Mouse (Mus musculus): ENCODE measurements around the gene Nsd1. TPM values are rescaled to one million over a fixed set of nuclear protein-coding genes. Genes with fewer than 3 reads are reported as not detected.
A peak's percentile ranks its signal among the peaks of the same experiment; 100 is the strongest.

The Nsd1 gene
- polyA plus RNA-seq (2015; fragmentation: Nextera tagmentation; extraction: Ambion mirVana), result 77.2 and 83.0 TPM in 2 replicates

GRCm38 (mm10) chr13:55209649-55210192, at the start of gene Nsd1:
Gene Nsd1, plus strand, starts transcription at chr13:55209782.
- Histone ChIP-seq H3K36me3 (peaks cover 15% of the 10 kb centered on the region), H3K27ac (peak within 1 kb of the TSS; percentile 97), H3K4me1 (peaks cover 31% of the 10 kb centered on the region), H3K9me3 (no peaks in the 10 kb centered on the region; the same call in 1 of the 2 replicates), H3K27me3 (no peaks in the 10 kb centered on the region), H3K4me2 (peak within 1 kb of the TSS; percentile 86), H3K9ac (peak within 1 kb of the TSS; percentile 94), H3K4me3 (peak within 1 kb of the TSS; percentile 86)
- ATAC-seq (ENCODE audit: insufficient number of reproducible peaks, insufficient read depth, low FRiP score, low TSS enrichment, low read depth), result peak; percentile 8; the same call in 1 of the 2 replicates
- 24% methylated on average over 31 of the region's 31 CpGs for WGBS

DNA sequence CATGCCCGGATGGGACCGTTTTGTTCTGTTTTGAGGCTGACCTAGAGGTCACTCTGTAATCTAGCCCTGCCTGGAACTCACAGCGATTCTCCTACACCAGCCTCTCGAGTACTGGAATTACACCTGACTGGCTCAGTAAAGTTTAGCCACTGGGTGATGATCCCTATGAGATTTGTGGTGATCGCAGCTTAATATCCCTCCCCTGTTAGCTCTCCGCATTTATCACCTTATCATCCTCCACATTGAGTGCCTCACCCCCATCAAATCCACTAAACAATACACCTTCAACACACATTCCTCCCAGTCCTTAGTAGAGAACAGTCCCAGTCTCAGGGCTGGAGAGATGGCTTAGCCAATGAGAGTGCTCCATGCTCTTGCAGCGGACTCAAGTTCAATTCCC, 47.2 kb upstream of the Nsd1 start:
- H3K4me1 ChIP-seq, result no peaks in the 10 kb centered on the region
- no peaks in the 10 kb centered on the region for H3K9me3 ChIP-seq
- no peak overlapping the region for H3K4me2 ChIP-seq
- H3K4me3 ChIP-seq, result no peak overlapping the region
- H3K9ac ChIP-seq, result no peak overlapping the region
- ATAC-seq (ENCODE audit: insufficient number of reproducible peaks, insufficient read depth, low FRiP score, low TSS enrichment, low read depth), result no peak
- no peak overlapping the region for H3K27ac ChIP-seq
- H3K36me3 ChIP-seq, result no peaks in the 10 kb centered on the region
- H3K27me3 ChIP-seq, result no peaks in the 10 kb centered on the region
- 41% methylated on average over 7 of the region's 7 CpGs for WGBS

DNA sequence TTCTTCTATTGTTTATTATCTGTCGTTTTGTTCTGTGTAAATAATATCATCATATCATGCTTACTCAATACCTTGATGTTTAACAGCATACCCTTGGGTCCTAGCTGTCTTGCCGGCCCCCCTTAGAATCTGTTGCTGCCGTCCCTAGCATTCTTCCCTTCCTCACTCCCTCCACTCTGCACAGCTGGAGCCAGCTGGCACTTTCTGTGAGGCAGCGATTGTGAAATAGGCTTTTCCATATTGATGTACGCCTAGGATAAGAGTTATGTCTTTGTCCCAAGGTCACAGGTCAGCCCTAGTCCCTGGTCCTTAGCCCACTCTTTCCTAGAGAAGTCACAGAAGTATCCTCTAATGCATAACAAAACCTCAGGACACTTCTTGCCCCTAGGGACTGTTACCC, 46.0 kb upstream of the Nsd1 start:
- ATAC-seq (ENCODE audit: insufficient number of reproducible peaks, insufficient read depth, low FRiP score, low TSS enrichment, low read depth), result no peak
- Histone ChIP-seq H3K9me3 (no peaks in the 10 kb centered on the region), H3K4me3 (no peak overlapping the region), H3K27ac (no peak overlapping the region), H3K9ac (no peak overlapping the region), H3K27me3 (no peaks in the 10 kb centered on the region), H3K4me2 (no peak overlapping the region), H3K4me1 (no peaks in the 10 kb centered on the region; the same call in 1 of the 2 replicates), H3K36me3 (no peaks in the 10 kb centered on the region)
- 65% methylated on average over 5 of the region's 5 CpGs for WGBS

DNA sequence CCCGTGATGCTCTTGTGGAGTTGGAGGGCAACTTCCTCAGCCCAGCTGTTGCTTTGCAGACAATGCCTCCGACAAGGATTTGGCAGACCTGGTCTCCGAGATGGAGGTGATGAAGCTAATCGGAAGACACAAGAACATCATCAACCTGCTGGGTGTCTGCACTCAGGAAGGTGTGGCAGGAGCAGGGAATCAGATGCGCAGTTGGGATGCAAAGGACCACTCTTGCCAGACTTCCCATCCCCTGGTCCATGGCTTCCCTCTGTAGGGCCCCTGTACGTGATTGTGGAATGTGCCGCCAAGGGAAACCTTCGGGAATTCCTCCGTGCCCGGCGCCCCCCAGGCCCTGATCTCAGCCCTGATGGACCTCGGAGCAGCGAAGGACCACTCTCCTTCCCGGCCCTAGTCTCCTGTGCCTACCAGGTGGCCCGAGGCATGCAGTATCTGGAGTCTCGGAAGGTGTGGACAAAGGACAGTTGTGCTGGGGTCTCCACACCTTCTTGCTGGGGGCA, 43.7 kb upstream of the Nsd1 start:
- Histone ChIP-seq H3K9ac (no peak overlapping the region), H3K9me3 (no peaks in the 10 kb centered on the region), H3K4me2 (no peak overlapping the region), H3K27ac (no peak overlapping the region), H3K27me3 (no peaks in the 10 kb centered on the region), H3K4me1 (peaks cover 10% of the 10 kb centered on the region), H3K4me3 (no peak overlapping the region), H3K36me3 (no peaks in the 10 kb centered on the region)
- WGBS, result 91% methylated on average over 16 of the region's 16 CpGs
- no peak for ATAC-seq (ENCODE audit: insufficient number of reproducible peaks, insufficient read depth, low FRiP score, low TSS enrichment, low read depth)

DNA sequence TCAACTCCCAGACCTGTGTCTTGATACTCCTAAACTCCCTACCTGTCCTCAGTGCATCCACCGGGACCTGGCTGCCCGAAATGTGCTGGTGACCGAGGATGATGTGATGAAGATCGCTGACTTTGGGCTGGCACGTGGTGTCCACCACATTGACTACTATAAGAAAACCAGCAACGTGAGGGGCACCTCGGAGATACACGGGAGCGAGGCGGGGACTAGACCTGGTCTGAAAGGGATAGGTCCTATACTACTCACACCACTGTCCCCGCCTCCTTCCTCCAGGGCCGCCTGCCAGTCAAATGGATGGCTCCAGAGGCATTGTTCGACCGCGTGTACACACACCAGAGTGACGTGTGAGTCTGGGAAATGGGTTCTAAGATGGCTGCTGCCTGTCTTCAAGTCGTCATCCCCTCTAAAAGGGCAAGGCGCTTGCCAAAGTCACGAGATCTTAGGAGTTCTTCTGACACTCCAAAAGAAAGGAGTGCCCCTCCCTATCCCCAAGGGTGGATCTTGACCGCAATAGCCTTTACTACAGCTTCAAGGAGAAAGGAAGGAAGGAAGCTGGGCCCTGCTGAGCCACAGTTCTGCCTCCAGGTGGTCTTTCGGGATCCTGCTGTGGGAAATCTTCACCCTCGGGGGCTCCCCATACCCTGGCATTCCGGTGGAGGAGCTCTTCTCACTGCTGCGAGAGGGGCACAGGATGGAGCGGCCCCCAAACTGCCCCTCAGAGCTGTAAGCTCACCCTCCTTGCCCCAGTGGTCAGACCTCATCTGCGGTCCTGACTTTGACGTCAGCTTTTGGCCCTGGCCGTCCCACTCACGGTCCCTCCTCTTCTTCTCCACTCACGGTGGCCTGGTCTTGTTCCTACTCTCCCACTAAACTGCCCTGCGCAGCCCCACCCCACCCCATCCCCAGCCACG, 42.5 kb upstream of the Nsd1 start:
- ATAC-seq (ENCODE audit: insufficient number of reproducible peaks, insufficient read depth, low FRiP score, low TSS enrichment, low read depth), result no peak
- H3K4me3 ChIP-seq, result no peak overlapping the region
- no peaks in the 10 kb centered on the region for H3K9me3 ChIP-seq
- no peak overlapping the region for H3K9ac ChIP-seq
- no peaks in the 10 kb centered on the region for H3K36me3 ChIP-seq
- H3K4me1 ChIP-seq, result peaks cover 22% of the 10 kb centered on the region
- H3K27ac ChIP-seq, result no peak overlapping the region
- no peak overlapping the region for H3K4me2 ChIP-seq
- H3K27me3 ChIP-seq, result no peaks in the 10 kb centered on the region
- WGBS, result 88% methylated on average over 32 of the region's 32 CpGs

GRCm38 (mm10) chr13:55167798-55168197, 41.8 kb upstream of the Nsd1 start:
- H3K36me3 ChIP-seq, result no peaks in the 10 kb centered on the region
- no peak overlapping the region for H3K27ac ChIP-seq
- no peak overlapping the region for H3K4me2 ChIP-seq
- 80% methylated on average over 11 of the region's 11 CpGs for WGBS
- no peak for ATAC-seq (ENCODE audit: insufficient number of reproducible peaks, insufficient read depth, low FRiP score, low TSS enrichment, low read depth)
- no peak overlapping the region for H3K4me3 ChIP-seq
- no peaks in the 10 kb centered on the region for H3K9me3 ChIP-seq
- no peak overlapping the region for H3K9ac ChIP-seq
- H3K27me3 ChIP-seq, result no peaks in the 10 kb centered on the region
- peaks cover 28% of the 10 kb centered on the region for H3K4me1 ChIP-seq

GRCm38 (mm10) chr13:55168255-55168654, 41.3 kb upstream of the Nsd1 start:
- 89% methylated on average over 5 of the region's 5 CpGs for WGBS
- no peak overlapping the region for H3K4me3 ChIP-seq
- H3K9me3 ChIP-seq, result no peaks in the 10 kb centered on the region
- no peak for ATAC-seq (ENCODE audit: insufficient number of reproducible peaks, insufficient read depth, low FRiP score, low TSS enrichment, low read depth)
- H3K9ac ChIP-seq, result peak overlapping the region; percentile 32; the same call in 1 of the 2 replicates
- H3K4me2 ChIP-seq, result no peak overlapping the region
- no peaks in the 10 kb centered on the region for H3K27me3 ChIP-seq
- peaks cover 28% of the 10 kb centered on the region for H3K4me1 ChIP-seq
- no peaks in the 10 kb centered on the region for H3K36me3 ChIP-seq
- peak overlapping the region; percentile 5; the same call in 1 of the 2 replicates for H3K27ac ChIP-seq

DNA sequence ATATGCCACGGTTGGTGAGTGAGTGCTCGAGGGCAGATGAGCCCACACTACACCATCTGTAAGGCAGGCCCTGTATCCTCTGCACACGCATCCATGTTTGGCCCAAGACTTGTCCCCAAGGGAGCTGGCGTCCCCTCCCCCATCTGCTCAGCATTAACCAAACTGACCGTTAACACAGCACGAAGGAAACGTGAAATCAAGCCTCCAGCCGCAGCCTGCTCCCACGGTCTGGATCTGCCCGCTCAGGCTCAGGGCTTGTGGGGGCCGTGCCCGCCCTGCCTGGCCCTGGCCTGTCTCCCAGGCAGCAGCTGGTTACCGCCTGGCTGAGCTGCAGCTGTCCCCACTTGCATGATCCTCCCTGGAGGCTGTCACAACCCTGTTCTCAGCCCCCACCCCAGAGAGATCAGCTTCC, 40.6 kb upstream of the Nsd1 start:
- Histone ChIP-seq H3K36me3 (no peaks in the 10 kb centered on the region), H3K9me3 (no peaks in the 10 kb centered on the region), H3K4me2 (no peak overlapping the region), H3K9ac (peak overlapping the region; percentile 32; the same call in 1 of the 2 replicates), H3K4me1 (peaks cover 28% of the 10 kb centered on the region), H3K27ac (peak overlapping the region; percentile 5; the same call in 1 of the 2 replicates), H3K4me3 (no peak overlapping the region), H3K27me3 (no peaks in the 10 kb centered on the region)
- 38% methylated on average over 13 of the region's 13 CpGs for WGBS
- ATAC-seq (ENCODE audit: insufficient number of reproducible peaks, insufficient read depth, low FRiP score, low TSS enrichment, low read depth), result peak; percentile 48; the same call in 1 of the 2 replicates

DNA sequence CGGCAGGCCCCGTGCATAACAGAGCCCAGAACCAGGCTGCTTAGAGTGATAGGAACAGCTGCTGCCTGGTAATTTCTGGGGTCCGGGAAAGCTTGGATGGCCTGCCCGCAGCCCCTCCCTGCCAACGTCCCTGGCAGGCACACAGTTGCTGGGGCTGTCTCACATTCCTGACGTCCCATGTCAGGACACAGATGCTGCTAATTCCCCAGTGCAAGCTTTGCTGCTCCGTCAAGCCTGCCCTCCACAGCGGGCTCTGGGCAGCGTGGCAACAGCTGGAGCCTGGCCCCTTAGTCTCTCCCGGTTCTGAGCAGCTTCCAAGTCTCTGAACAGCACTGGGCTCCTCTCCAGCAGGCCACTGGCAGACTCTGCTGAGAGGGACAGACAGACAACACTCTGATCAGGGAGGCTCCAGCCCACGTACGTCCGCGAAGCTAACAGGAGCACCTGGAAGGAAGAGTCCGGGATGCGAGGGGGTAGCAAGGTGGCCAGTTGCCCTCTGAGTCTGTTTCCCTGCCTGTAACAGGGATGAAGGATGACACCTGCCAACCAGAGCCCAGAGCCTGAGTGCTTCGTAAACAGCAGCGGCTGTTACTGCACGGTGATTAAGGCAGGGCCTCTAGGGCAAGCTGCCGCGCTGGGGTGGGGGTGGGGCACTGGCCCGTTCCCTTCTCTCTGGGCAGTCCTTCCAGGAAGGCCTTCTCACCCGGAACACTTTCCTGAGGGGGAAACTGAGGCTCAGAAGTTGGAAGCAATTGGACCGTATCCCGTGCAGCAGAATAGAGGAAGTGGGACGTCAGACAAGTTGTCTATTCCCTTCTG, 37.9 kb upstream of the Nsd1 start:
- WGBS, result 9% methylated on average over 26 of the region's 26 CpGs
- H3K27ac ChIP-seq, result peak overlapping the region; percentile 44
- peak overlapping the region; percentile 48 for H3K4me2 ChIP-seq
- peak overlapping the region; percentile 49 for H3K9ac ChIP-seq
- peak overlapping the region; percentile 1; the same call in 1 of the 2 replicates for H3K4me3 ChIP-seq
- H3K27me3 ChIP-seq, result no peaks in the 10 kb centered on the region
- no peak for ATAC-seq (ENCODE audit: insufficient number of reproducible peaks, insufficient read depth, low FRiP score, low TSS enrichment, low read depth)
- peaks cover 28% of the 10 kb centered on the region for H3K4me1 ChIP-seq
- H3K36me3 ChIP-seq, result no peaks in the 10 kb centered on the region
- no peaks in the 10 kb centered on the region for H3K9me3 ChIP-seq

DNA sequence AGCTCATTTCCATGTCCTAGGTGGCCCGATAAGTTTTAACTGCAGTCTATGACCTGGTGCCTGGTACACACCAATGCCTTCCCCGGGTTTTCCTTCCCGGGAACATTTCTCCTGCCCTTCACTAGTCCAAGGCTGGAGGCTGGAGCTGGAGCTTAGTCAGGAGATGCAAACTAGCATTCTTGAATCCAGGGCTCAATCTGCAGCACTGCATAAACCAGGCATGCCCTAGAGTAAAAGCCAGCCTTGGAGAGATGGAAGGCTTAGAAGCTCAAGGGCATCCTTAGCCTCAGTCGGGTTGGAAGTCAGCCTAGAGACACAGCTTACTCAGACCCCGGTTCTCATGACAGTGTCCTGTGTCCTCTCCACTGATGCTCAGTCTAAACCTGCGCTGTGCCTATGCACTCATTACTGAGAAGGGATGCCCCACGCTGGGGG, 37.2 kb upstream of the Nsd1 start:
- no peak overlapping the region for H3K4me3 ChIP-seq
- H3K4me1 ChIP-seq, result peaks cover 28% of the 10 kb centered on the region
- no peaks in the 10 kb centered on the region for H3K9me3 ChIP-seq
- no peaks in the 10 kb centered on the region for H3K27me3 ChIP-seq
- H3K9ac ChIP-seq, result no peak overlapping the region
- no peaks in the 10 kb centered on the region for H3K36me3 ChIP-seq
- peak overlapping the region; percentile 48 for H3K4me2 ChIP-seq
- peak overlapping the region; percentile 44 for H3K27ac ChIP-seq
- ATAC-seq (ENCODE audit: insufficient number of reproducible peaks, insufficient read depth, low FRiP score, low TSS enrichment, low read depth), result no peak
- WGBS, result 41% methylated on average over 7 of the region's 7 CpGs

DNA sequence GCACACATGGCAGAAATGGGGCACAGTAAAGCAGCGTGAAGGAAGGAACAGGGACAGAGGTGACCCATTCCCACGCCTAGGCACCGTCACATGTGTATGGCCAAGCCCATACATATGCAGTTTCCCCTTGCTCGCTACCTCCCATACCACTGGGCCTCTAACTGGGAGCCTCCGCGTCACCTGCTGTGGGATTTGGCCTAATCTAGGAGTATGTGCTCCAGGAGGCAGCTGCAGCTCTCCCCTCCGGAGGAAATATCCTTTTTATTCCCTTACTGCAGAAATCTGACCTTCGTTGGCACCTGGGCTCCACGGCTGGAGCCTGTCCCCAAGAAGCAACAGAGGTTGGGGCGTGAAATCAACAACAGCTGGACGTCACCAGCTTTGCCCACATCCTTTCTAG, 35.2 kb upstream of the Nsd1 start:
- no peaks in the 10 kb centered on the region for H3K36me3 ChIP-seq
- WGBS, result 58% methylated on average over 11 of the region's 11 CpGs
- no peaks in the 10 kb centered on the region for H3K27me3 ChIP-seq
- no peak for ATAC-seq (ENCODE audit: insufficient number of reproducible peaks, insufficient read depth, low FRiP score, low TSS enrichment, low read depth)
- H3K9ac ChIP-seq, result no peak overlapping the region
- H3K4me1 ChIP-seq, result peaks cover 20% of the 10 kb centered on the region
- no peak overlapping the region for H3K4me2 ChIP-seq
- H3K9me3 ChIP-seq, result no peaks in the 10 kb centered on the region
- H3K27ac ChIP-seq, result no peak overlapping the region
- H3K4me3 ChIP-seq, result no peak overlapping the region

Measured in embryonic facial prominence, embryonic 13.5 days (tissue).